Mouse (Mus musculus) CH12.LX (cell line): ENCODE data around the gene Pla2g2e. TPM values are rescaled to one million over a fixed set of nuclear protein-coding genes. Genes with fewer than 3 reads are reported as not detected.
"Not testable (repeated sequence)": the region's sequence is repeated elsewhere in the genome, so short reads cannot be mapped to it uniquely, and the experiment has no call there.

Experiments
- DNase-seq: peaks from one replicate; pipeline ENCODE4 v3.0.0-alpha.2; 2013; ENCODE audit errors: extremely low read depth
- H3K27ac ChIP-seq: 2 replicates; pipeline ENCODE4 v1.5.1; 2012; ENCODE audit warnings: low read depth, mild to moderate bottlenecking, control low read depth, moderate library complexity; ENCODE audit not compliant: insufficient read depth
- H3K27me3 ChIP-seq: replicated peaks from 2 replicates; pipeline ENCODE3; 2012; ENCODE audit warnings: inconsistent platforms
- H3K36me3 ChIP-seq, 2 experiments: replicated peaks in 1 of 2; 2 replicates each; pipeline versions ENCODE3 to v1.6.1; 2012; ENCODE audit warnings: inconsistent platforms in 1 of 2, low read length in 1 of 2, mild to moderate bottlenecking in 1 of 2, mixed read lengths in 1 of 2, moderate library complexity in 1 of 2; ENCODE audit not compliant: control insufficient read depth in 1 of 2, insufficient read depth in 1 of 2
- H3K4me1 ChIP-seq, 2 experiments: 2 replicates each; pipeline ENCODE4 v1.6.1; 2012; ENCODE audit warnings: inconsistent platforms in 1 of 2, moderate library complexity in 1 of 2; ENCODE audit not compliant: insufficient read depth in 2 of 2, control insufficient read depth in 1 of 2
- H3K4me2 ChIP-seq: 2 replicates; pipeline ENCODE4 v1.6.1; 2012; ENCODE audit warnings: low read depth, mild to moderate bottlenecking, control low read depth; ENCODE audit not compliant: poor library complexity, insufficient read depth, severe bottlenecking
- H3K4me3 ChIP-seq, 3 experiments: fragments of 150-350 bp in 1 of 3; sonication (generic) in 1 of 3; replicated peaks in 1 of 3; 2 replicates each; pipeline versions ENCODE3 to v1.5.1; 2011 to 2012; ENCODE audit warnings: low read depth in 2 of 3, low read length in 2 of 3, mild to moderate bottlenecking in 2 of 3, moderate library complexity in 2 of 3, control low read depth in 1 of 3, improper control_type of control experiment in 1 of 3, inconsistent platforms in 1 of 3, mixed read lengths in 1 of 3; ENCODE audit not compliant: poor library complexity in 1 of 3
- H3K79me2 ChIP-seq: replicated peaks from 2 replicates; pipeline ENCODE4 v1.6.1; 2012; ENCODE audit warnings: mild to moderate bottlenecking, moderate library complexity; ENCODE audit not compliant: control insufficient read depth, poor library complexity, insufficient read depth, severe bottlenecking; ENCODE audit errors: extremely low read depth
- H3K9ac ChIP-seq: 2 replicates; pipeline ENCODE4 v1.6.1; 2012; ENCODE audit warnings: low read depth, mild to moderate bottlenecking, control low read depth, moderate library complexity; ENCODE audit not compliant: insufficient read depth
- H3K9me3 ChIP-seq: replicated peaks from 2 replicates; pipeline ENCODE3; 2012; ENCODE audit warnings: low read length, inconsistent platforms, mixed read lengths
- BHLHE40 ChIP-seq: IDR thresholded peaks from 2 replicates; pipeline ENCODE4 v1.6.1; 2011; ENCODE audit warnings: mild to moderate bottlenecking, low read depth, low read length, improper control_type of control experiment
- CHD2 ChIP-seq: IDR thresholded peaks from 2 replicates; pipeline ENCODE4 v1.6.1; 2011; ENCODE audit warnings: low read length, improper control_type of control experiment
- CTCF ChIP-seq, 2 experiments: IDR thresholded peaks in 1 of 2; conservative IDR thresholded peaks in 1 of 2; 2 replicates each; pipeline ENCODE4 v1.5.1; 2011 to 2012; ENCODE audit warnings: low read depth in 2 of 2, low read length in 2 of 2, improper control_type of control experiment in 1 of 2, inconsistent platforms in 1 of 2, mild to moderate bottlenecking in 1 of 2, moderate library complexity in 1 of 2
- ETS1 ChIP-seq: conservative IDR thresholded peaks from 2 replicates; pipeline ENCODE4 v1.6.1; 2012; ENCODE audit warnings: low read depth, mild to moderate bottlenecking, inconsistent platforms, low read length, improper control_type of control experiment, moderate library complexity
- GABPA ChIP-seq: IDR thresholded peaks from 2 replicates; pipeline ENCODE4 v1.6.1; 2012; ENCODE audit warnings: low read depth, low read length, improper control_type of control experiment, inconsistent platforms; ENCODE audit not compliant: insufficient replicate concordance
- HCFC1 ChIP-seq: IDR thresholded peaks from 2 replicates; pipeline ENCODE4 v1.6.1; 2012; ENCODE audit warnings: low read depth, mild to moderate bottlenecking, inconsistent platforms, low read length, improper control_type of control experiment
- IRF4 ChIP-seq: IDR thresholded peaks from 2 replicates; pipeline ENCODE4 v1.6.1; 2014; ENCODE audit warnings: low read depth, mild to moderate bottlenecking, inconsistent platforms, low read length, improper control_type of control experiment
- JUN ChIP-seq: IDR thresholded peaks from 2 replicates; pipeline ENCODE4 v1.6.1; 2011; ENCODE audit warnings: low read depth, mild to moderate bottlenecking, low read length, improper control_type of control experiment, moderate library complexity; ENCODE audit not compliant: insufficient read depth
- JUND ChIP-seq: conservative IDR thresholded peaks from 2 replicates; pipeline ENCODE4 v1.6.1; 2011; ENCODE audit warnings: low read depth, low read length, improper control_type of control experiment
- KAT2A ChIP-seq: IDR thresholded peaks from 2 replicates; pipeline ENCODE4 v1.6.1; 2012; ENCODE audit warnings: low read length, improper control_type of control experiment, inconsistent platforms; ENCODE audit not compliant: insufficient replicate concordance
- MAFK ChIP-seq: IDR thresholded peaks from 2 replicates; pipeline ENCODE4 v1.6.1; 2011; ENCODE audit warnings: low read length, improper control_type of control experiment; ENCODE audit not compliant: insufficient replicate concordance
- MXI1 ChIP-seq: IDR thresholded peaks from 2 replicates; pipeline ENCODE4 v1.6.1; 2011; ENCODE audit warnings: mild to moderate bottlenecking, low read depth, low read length, improper control_type of control experiment
- MYC ChIP-seq: IDR thresholded peaks from 2 replicates; pipeline ENCODE4 v1.6.1; 2011; ENCODE audit warnings: low read depth, mild to moderate bottlenecking, improper control_type of control experiment, low read length
- RAD21 ChIP-seq: IDR thresholded peaks from 2 replicates; pipeline ENCODE4 v1.6.1; 2011; ENCODE audit warnings: low read depth, mild to moderate bottlenecking, low read length, improper control_type of control experiment, moderate library complexity
- SIN3A ChIP-seq: IDR thresholded peaks from 2 replicates; pipeline ENCODE4 v1.6.1; 2012; ENCODE audit warnings: low read length, improper control_type of control experiment, inconsistent platforms
- SMC3 ChIP-seq: IDR thresholded peaks from 2 replicates; pipeline ENCODE4 v1.6.1; 2011; ENCODE audit warnings: low read depth, low read length, improper control_type of control experiment
- TBP ChIP-seq: conservative IDR thresholded peaks from 2 replicates; pipeline ENCODE4 v1.6.1; 2011; ENCODE audit warnings: low read depth, low read length, improper control_type of control experiment
- USF1 ChIP-seq: IDR thresholded peaks from 2 replicates; pipeline ENCODE4 v1.6.1; 2014; ENCODE audit warnings: low read depth, mild to moderate bottlenecking, inconsistent platforms, low read length, improper control_type of control experiment
- ZMIZ1 ChIP-seq: IDR thresholded peaks from 2 replicates; pipeline ENCODE4 v1.6.1; 2012; ENCODE audit warnings: low read depth, mild to moderate bottlenecking, inconsistent platforms, low read length, improper control_type of control experiment
- dilution Hi-C: fragments of 300-500 bp; cut with MboI; formaldehyde crosslinking; loops from 2 replicates; pipeline ENCODE4 v1.14.3; 2020; ENCODE audit warnings: low sequenced_read_pairs; ENCODE audit not compliant: extremely low pct_unique_long_range_greater_than_20kb, extremely low pct_ligation_motif_present
- in situ Hi-C: fragments of 300-500 bp; cut with MboI; formaldehyde crosslinking; loops from 3 replicates; pipeline ENCODE4 v1.14.3; 2019; ENCODE audit warnings: low sequenced_read_pairs, low pct_ligation_motif_present, low pct_unique_long_range_greater_than_20kb, mixed read lengths
- polyA plus RNA-seq: library from polyadenylated mRNA; unstranded; fragments of >175 nt; gene quantifications from 2 replicates; pipeline ENCODE4 v1.2.1, GENCODE M21; 2012; ENCODE audit warnings: low read depth; ENCODE audit not compliant: insufficient read length
- total RNA-seq, 2 experiments: library from RNA; depleted of rRNA; stranded (reverse); fragments of 300-350 nt in 1 of 2; fragments of >200 nt in 1 of 2; gene quantifications; 2 replicates each; pipeline ENCODE4 v1.2.3; 2012 to 2014

The Pla2g2e gene
- total and polyA plus RNA-seq, 3 experiments, result 0.30 TPM; not detected in 2

DNA sequence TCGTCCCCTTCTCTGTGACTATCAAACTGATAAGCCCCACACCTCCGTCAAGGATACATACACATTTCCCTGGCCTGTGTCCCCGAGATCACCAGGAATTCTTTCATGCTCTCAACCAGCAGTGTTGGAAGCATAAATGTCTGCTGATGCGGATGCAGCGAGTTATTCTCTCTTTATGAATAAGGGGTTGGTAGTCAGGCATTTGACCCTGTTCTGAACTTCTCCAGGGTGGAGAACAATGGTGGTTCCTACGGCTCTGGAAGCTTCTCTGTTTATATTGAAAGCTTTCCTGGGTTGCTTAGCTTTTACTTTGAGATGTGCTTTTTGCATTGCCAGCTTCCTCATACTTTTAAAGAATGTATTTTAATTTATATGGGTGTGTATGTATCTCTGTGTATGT lies 3.9 kb upstream of the Pla2g2e start, which contains the start of gene Gm13030:
Gene Gm13030, minus strand, starts transcription at position 101 of the 400 bp plus-strand sequence.
- dilution Hi-C loops (no loop called here), in situ Hi-C loops (no loop called here)
- Histone ChIP-seq H3K9me3 (peaks cover 11% of the 10 kb centered on the region), H3K27ac (no peak within 1 kb of the TSS), H3K4me1 (peaks cover 0 to 3% of the 10 kb centered on the region in 2 experiments; a peak in 1 of 4 replicates), H3K9ac (no peak within 1 kb of the TSS), H3K27me3 (peaks cover 58% of the 10 kb centered on the region), H3K4me2 (no peak within 1 kb of the TSS), H3K79me2 (no peaks in the 10 kb centered on the region)
- DNase-seq, result no peak
- TF ChIP-seq IRF4 (no peak), TBP (no peak), MYC (no peak), CHD2 (no peak), MAFK (no peak), BHLHE40 (no peak), RAD21 (no peak), SMC3 (no peak), MXI1 (no peak), SIN3A (no peak), HCFC1 (no peak), ETS1 (no peak), USF1 (no peak)
- TF ChIP-seq, all 38 proteins: peak for 0
- Histone ChIP-seq H3K4me3 (no peak within 1 kb of the TSS), H3K36me3 (no peaks in the 10 kb centered on the region)

DNA sequence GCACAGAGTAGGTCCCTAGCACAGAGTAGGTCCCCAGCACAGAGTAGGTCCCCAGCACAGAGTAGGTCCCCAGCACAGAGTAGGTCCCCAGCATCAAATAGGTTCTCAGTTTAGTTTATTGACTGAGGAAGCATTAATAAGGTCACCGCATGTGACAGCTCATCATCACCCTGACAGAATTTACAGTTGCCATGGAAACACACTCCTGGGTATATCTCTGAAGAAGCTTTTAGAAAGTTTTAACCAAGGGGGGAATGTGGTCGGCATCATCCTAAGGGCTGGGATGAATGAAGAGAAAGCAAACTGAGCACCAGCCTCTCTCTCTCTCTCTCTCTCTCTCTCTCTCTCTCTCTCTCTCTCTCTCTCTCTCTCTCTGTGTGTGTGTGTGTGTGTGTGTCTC lies 2.5 kb upstream of the Pla2g2e start:
- H3K4me2 ChIP-seq, H3K9ac ChIP-seq, H3K9me3 ChIP-seq, H3K4me3 ChIP-seq, dilution Hi-C loops, H3K79me2 ChIP-seq, H3K36me3 ChIP-seq, DNase-seq, H3K27ac ChIP-seq, H3K4me1 ChIP-seq, in situ Hi-C loops: not testable (repeated sequence)
- H3K27me3 ChIP-seq, result peaks cover 65% of the 10 kb centered on the region

DNA sequence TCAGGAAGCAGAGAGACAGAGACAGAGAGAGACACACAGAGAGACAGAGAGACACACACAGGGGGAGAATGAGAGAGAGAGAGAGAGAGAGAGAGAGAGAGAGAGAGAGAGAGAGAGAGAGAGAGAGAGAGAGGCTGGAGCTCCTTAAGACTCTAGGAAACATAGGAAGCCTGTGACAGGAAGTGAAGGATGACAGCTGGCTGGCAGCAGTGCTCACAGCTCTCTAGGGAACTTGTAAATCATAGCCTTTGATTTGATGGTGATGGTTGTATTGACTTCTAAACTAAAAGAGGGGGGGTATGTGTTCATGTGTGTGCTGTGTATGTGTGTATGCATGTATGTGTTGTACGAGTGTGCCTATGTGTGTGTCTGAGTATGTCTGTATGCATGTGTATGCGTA lies 1.8 kb upstream of the Pla2g2e start:
- Histone ChIP-seq H3K9me3 (peaks cover 6% of the 10 kb centered on the region), H3K27me3 (peaks cover 71% of the 10 kb centered on the region), H3K36me3 (no peaks in the 10 kb centered on the region), H3K4me3 (no peak overlapping the region), H3K4me1 (peaks cover 0 to 3% of the 10 kb centered on the region in 2 experiments; a peak in 1 of 4 replicates), H3K79me2 (no peaks in the 10 kb centered on the region), H3K9ac (no peak overlapping the region), H3K27ac (no peak overlapping the region), H3K4me2 (no peak overlapping the region)
- dilution Hi-C loops, result no loop called here
- DNase-seq, result no peak
- in situ Hi-C loops, result no loop called here
- TF ChIP-seq HCFC1 (no peak), GABPA (no peak), RAD21 (no peak), ZMIZ1 (no peak), CTCF (conservative IDR thresholded peaks at IDR 0.05 in 1 of 2, IDR thresholded peaks at IDR 0.05 in 1 of 2; ENCODE audit: low read depth in 2 of 2, low read length in 2 of 2) (no peak), JUN (no peak), IRF4 (no peak), MYC (no peak), TBP (no peak), KAT2A (no peak), JUND (no peak)
